Mouse (Mus musculus): ENCODE results near the gene Lrrc46. TPM values are rescaled to one million over a fixed set of nuclear protein-coding genes. Genes with fewer than 3 reads are reported as not detected.

Lrrc46 gene
- polyA plus RNA-seq, 1 experiment from 2014 or later: 7.3 TPM

DNA sequence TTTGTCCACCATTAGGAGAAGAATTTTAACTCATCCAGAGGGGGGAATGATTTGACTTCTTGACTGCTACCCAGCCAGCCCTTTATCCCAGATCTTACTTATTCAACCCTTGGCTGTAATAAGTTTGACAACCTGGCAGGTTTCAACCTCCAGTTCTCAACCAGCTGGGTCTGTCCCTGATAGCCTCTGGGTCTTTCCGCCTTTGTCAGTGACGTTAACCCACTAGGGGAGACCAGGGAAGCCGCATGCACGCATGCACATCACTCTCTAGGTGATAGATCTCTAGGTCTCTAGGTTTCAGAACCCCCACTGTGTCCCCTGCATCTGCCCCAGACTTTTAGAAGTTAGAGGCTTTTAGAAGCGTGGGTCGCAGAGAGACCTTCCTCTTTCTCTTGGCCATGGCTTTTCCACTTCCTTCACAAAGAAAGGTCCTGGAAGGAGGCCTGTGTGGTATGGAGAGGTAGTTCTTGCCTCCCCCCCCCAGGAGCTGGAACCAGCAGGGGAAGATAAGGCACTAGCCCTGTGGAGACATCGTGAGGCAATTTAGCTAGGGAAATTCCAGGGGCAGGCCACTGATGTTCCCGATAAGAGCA is 31.9 kb downstream of the Lrrc46 start:
- Histone ChIP-seq H3K9ac (ENCODE audit: low read depth, low read length) (no peak overlapping the region), H3K27me3 (replicated peaks; ENCODE audit: control insufficient read depth, insufficient read depth, low read length) (peaks cover 29% of the 10 kb centered on the region), H3K4me1 (ENCODE audit: control insufficient read depth, insufficient read depth, low read length) (no peaks in the 10 kb centered on the region), H3K27ac (replicated peaks; ENCODE audit: low read depth, low read length) (no peak overlapping the region), H3K4me3 (ENCODE audit: low read depth, low read length) (no peak overlapping the region), H3K9me3 (ENCODE audit: control insufficient read depth, low read length) (no peaks in the 10 kb centered on the region), H3K36me3 (ENCODE audit: control insufficient read depth, insufficient read depth, low read length) (no peaks in the 10 kb centered on the region), H3K4me2 (ENCODE audit: low read depth, low read length) (no peak overlapping the region)
- no peak for ATAC-seq (ENCODE audit: low read depth)
- no peak for DNase-seq (ENCODE audit: low spot score)
- WGBS: 47% methylated on average over 8 of the region's 8 CpGs

DNA sequence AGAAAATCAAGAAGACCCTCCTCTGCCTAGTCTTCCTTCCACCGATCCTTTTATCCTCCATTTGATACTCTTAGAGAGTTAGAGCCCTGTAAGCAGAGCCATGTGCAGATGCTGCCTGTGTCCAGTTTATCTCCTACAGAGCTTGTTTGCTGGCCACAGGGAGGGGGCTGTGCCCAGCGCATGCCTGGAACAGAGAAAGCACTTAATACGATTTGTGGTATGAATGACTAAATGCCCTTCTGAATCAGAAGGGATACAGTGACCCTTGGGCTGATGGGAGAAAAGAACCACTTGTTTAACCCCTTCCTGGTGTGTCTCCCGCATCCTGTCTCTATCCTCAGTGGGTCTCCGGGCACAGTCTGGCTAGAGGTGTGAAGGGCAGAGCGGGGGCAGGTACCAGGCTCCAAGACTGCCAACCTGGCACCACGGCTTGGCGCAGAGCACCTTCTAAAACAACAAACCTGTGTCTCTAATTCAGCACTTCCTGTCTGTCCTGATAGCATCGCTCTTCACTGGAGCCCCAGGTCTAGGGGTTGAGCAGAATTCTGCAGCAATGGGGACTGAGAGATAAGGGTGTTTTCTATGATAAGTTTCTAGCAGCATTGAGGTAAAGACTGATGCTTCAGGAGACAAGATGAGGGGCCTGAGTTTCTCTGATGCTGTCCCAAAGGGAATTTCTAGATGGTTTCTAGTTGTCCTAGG is 34.0 kb downstream of the Lrrc46 start:
- H3K4me2 ChIP-seq (ENCODE audit: low read depth, low read length): no peak overlapping the region
- 54% methylated on average over 9 of the region's 9 CpGs for WGBS
- ATAC-seq (ENCODE audit: low read depth): no peak
- no peak overlapping the region for H3K4me3 ChIP-seq (ENCODE audit: low read depth, low read length)
- no peak overlapping the region for H3K27ac ChIP-seq (replicated peaks; ENCODE audit: low read depth, low read length)
- H3K9me3 ChIP-seq (ENCODE audit: control insufficient read depth, low read length): no peaks in the 10 kb centered on the region
- H3K4me1 ChIP-seq (ENCODE audit: control insufficient read depth, insufficient read depth, low read length): no peaks in the 10 kb centered on the region
- no peaks in the 10 kb centered on the region for H3K36me3 ChIP-seq (ENCODE audit: control insufficient read depth, insufficient read depth, low read length)
- H3K27me3 ChIP-seq (replicated peaks; ENCODE audit: control insufficient read depth, insufficient read depth, low read length): peaks cover 19% of the 10 kb centered on the region
- no peak overlapping the region for H3K9ac ChIP-seq (ENCODE audit: low read depth, low read length)
- no peak for DNase-seq (ENCODE audit: low spot score)

DNA sequence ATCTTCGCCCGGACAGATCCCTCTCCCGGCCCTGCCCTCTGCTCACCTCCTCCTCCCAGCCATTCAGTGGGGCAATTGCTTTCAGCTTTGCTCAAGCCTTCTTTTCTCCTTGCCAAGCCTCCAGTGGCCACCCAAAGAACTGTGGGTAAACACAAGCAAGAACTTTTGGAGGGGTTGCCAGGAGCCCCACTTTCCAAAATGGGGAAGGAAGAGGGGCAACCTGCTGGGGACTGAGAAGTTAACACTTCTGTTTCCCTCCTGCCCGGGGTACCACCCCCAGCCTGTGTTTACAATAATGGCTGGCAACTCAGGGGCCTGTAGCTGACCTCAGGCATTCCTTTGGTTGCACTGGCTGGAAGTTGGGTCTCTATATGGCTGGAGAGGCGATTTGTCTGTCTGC is 38.0 kb downstream of the Lrrc46 start:
- ATAC-seq (ENCODE audit: low read depth) (no peak), DNase-seq (ENCODE audit: low spot score) (no peak)
- Histone ChIP-seq H3K4me1 (ENCODE audit: control insufficient read depth, insufficient read depth, low read length) (0 out of 2 replicates have a peak, but pooled peaks cover 4% of the 10 kb centered on the region), H3K4me3 (ENCODE audit: low read depth, low read length) (no peak overlapping the region), H3K9ac (ENCODE audit: low read depth, low read length) (no peak overlapping the region), H3K27me3 (replicated peaks; ENCODE audit: control insufficient read depth, insufficient read depth, low read length) (peaks cover 27% of the 10 kb centered on the region), H3K36me3 (ENCODE audit: control insufficient read depth, insufficient read depth, low read length) (no peaks in the 10 kb centered on the region), H3K9me3 (ENCODE audit: control insufficient read depth, low read length) (no peaks in the 10 kb centered on the region), H3K4me2 (ENCODE audit: low read depth, low read length) (no peak overlapping the region), H3K27ac (replicated peaks; ENCODE audit: low read depth, low read length) (no peak overlapping the region)
- WGBS: 19% methylated on average over 5 of the region's 5 CpGs

DNA sequence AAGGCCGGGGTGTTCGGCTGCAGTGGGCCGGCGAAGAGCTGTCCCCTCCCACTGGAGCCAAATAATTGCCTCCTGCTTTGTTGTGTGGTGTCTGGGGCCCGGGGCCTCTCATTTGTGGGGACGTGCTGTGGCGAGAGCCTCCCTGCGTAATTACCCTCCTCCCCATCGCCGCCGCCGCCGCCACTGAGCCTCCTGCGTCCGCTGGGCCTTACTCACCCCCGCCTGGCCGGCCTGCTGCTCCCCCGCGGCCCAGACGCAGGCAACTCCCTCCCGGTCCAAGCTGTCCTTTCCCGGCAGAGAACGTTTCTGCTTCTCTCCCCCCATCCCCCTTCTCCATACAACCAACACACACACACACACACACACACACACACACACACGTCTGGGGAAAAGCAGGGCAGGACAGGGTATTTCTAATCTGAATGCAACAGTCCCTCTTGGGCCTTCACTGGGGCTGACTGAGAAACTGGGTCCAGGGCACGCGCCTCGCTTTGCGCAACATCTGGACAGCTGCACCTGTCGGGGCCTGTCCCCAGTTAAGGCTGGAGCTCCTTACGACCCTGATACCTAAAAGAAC is 43.7 kb downstream of the Lrrc46 start:
- no peaks in the 10 kb centered on the region for H3K9me3 ChIP-seq (ENCODE audit: control insufficient read depth, low read length)
- peak; percentile 62 for ATAC-seq (ENCODE audit: low read depth)
- H3K9ac ChIP-seq (ENCODE audit: low read depth, low read length): peak overlapping the region; percentile 59
- DNase-seq (ENCODE audit: low spot score): peak; percentile 66
- WGBS: 8% methylated on average over 18 of the region's 30 CpGs
- no peaks in the 10 kb centered on the region for H3K36me3 ChIP-seq (ENCODE audit: control insufficient read depth, insufficient read depth, low read length)
- no peak overlapping the region for H3K27ac ChIP-seq (replicated peaks; ENCODE audit: low read depth, low read length)
- H3K4me3 ChIP-seq (ENCODE audit: low read depth, low read length): peak overlapping the region; percentile 32
- H3K27me3 ChIP-seq (replicated peaks; ENCODE audit: control insufficient read depth, insufficient read depth, low read length): peaks cover 37% of the 10 kb centered on the region
- H3K4me2 ChIP-seq (ENCODE audit: low read depth, low read length): peak overlapping the region; percentile 60
- H3K4me1 ChIP-seq (ENCODE audit: control insufficient read depth, insufficient read depth, low read length): 0 out of 2 replicates have a peak, but pooled peaks cover 4% of the 10 kb centered on the region

DNA sequence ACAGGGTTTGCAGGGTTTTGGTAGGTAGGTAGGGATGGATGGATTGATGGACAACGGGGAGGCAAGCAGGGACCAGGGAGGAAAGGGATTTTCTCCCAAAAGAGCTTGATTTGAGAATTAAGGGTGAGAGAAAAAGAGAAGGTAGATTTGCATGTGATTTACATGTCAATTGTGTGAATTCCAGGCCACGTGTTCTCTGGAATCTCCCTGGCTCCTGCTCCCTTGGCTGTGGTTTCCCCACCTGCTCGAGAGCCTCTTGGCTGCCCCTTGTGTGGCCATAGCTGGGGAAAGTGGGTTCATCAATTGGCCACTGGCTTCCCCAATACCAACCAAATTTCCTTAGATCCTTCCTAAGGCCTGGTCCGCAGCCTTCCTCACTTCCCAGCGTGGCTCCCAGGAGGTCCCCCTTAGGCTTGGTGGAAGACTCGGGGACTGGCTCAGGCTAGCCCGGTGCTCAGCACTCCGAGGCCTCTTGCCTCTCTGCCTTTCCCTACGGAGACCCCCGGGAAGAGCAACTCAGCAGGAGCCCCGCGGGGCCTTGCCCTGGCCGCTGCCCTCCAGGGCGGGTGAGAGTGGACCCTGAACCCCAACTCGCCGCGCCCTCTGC is 44.3 kb downstream of the Lrrc46 start:
- ATAC-seq (ENCODE audit: low read depth): peak; percentile 24; the same call in 1 of the 2 replicates
- WGBS: 14% methylated on average over 15 of the region's 17 CpGs
- DNase-seq (ENCODE audit: low spot score): no peak
- H3K36me3 ChIP-seq (ENCODE audit: control insufficient read depth, insufficient read depth, low read length): no peaks in the 10 kb centered on the region
- H3K4me3 ChIP-seq (ENCODE audit: low read depth, low read length): peak overlapping the region; percentile 32
- 0 out of 2 replicates have a peak, but pooled peaks cover 4% of the 10 kb centered on the region for H3K4me1 ChIP-seq (ENCODE audit: control insufficient read depth, insufficient read depth, low read length)
- peak overlapping the region; percentile 60 for H3K4me2 ChIP-seq (ENCODE audit: low read depth, low read length)
- peak overlapping the region; percentile 59 for H3K9ac ChIP-seq (ENCODE audit: low read depth, low read length)
- H3K9me3 ChIP-seq (ENCODE audit: control insufficient read depth, low read length): no peaks in the 10 kb centered on the region
- H3K27ac ChIP-seq (replicated peaks; ENCODE audit: low read depth, low read length): no peak overlapping the region
- peaks cover 37% of the 10 kb centered on the region for H3K27me3 ChIP-seq (replicated peaks; ENCODE audit: control insufficient read depth, insufficient read depth, low read length)

DNA sequence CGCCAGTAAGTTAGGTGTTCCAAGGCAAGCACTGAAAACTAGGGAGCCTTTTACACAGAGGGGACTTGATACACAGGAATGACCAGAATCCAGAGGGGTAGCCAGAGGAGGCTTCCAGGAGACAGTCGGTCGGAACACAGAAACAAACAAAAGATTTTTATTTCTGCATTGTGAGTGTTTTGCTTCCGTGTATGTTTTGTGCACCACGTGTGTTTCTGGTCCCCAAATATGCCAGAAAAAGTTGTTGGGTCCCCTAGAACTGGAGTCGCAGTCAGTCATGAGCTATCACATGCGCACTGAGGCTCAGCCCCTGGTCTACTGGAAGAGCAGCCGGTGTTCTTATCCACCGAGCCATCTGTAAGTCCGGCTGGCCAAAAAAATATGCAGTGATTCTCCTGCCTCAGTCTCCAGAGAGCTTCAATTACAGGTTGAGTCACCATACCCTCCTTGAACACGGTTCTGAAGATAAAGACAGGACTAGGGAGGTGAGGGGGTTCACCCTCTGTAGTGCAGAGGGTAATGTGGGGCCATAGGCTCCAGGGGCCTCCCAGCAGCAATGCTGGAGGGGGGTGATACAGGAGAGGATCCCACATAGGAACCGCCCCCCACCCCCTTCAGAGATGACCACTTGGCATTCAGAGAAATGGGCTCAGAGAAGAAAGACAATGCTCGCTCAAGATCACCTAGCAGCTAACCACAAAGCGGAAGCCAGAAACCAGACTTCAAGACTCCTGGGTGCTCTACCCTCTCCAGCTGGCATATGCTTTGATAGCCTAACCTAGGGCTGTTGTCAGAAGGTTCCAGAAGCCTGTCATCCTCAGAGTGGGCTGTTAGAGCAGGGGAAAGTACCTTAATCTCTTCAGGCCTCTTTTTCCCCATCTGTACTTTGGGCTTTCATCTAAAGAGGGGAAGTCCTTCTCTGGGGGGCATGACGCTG is 45.1 kb downstream of the Lrrc46 start:
- DNase-seq (ENCODE audit: low spot score) (no peak), ATAC-seq (ENCODE audit: low read depth) (no peak)
- Histone ChIP-seq H3K4me1 (ENCODE audit: control insufficient read depth, insufficient read depth, low read length) (0 out of 2 replicates have a peak, but pooled peaks cover 4% of the 10 kb centered on the region), H3K27ac (replicated peaks; ENCODE audit: low read depth, low read length) (no peak overlapping the region), H3K36me3 (ENCODE audit: control insufficient read depth, insufficient read depth, low read length) (no peaks in the 10 kb centered on the region), H3K27me3 (replicated peaks; ENCODE audit: control insufficient read depth, insufficient read depth, low read length) (peaks cover 33% of the 10 kb centered on the region), H3K4me3 (ENCODE audit: low read depth, low read length) (no peak overlapping the region), H3K9me3 (ENCODE audit: control insufficient read depth, low read length) (no peaks in the 10 kb centered on the region), H3K9ac (ENCODE audit: low read depth, low read length) (no peak overlapping the region), H3K4me2 (ENCODE audit: low read depth, low read length) (no peak overlapping the region)
- 75% methylated on average over 15 of the region's 15 CpGs for WGBS

DNA sequence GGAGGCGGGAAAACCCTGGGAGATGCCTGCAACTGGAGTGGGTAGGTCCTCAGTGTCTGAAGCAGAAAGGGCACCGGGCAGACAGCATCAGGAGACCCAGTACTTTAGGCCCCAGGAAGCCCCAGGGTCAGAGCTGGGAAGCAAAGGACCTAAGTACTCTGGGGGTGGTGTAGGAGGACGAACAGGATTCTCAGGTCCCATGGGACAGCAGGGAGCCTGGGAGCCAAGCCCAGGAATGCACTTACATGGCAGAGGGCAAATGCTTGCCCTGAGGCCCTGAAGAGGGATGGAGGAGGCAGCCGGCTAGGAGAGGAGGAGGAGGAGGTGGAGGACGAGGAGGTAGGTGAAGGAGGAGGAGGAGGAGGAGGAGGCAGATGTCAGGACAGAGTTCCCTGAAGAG is 46.2 kb downstream of the Lrrc46 start:
- H3K4me3 ChIP-seq (ENCODE audit: low read depth, low read length): no peak overlapping the region
- no peaks in the 10 kb centered on the region for H3K36me3 ChIP-seq (ENCODE audit: control insufficient read depth, insufficient read depth, low read length)
- no peak overlapping the region for H3K27ac ChIP-seq (replicated peaks; ENCODE audit: low read depth, low read length)
- ATAC-seq (ENCODE audit: low read depth): no peak
- H3K4me2 ChIP-seq (ENCODE audit: low read depth, low read length): no peak overlapping the region
- H3K27me3 ChIP-seq (replicated peaks; ENCODE audit: control insufficient read depth, insufficient read depth, low read length): peaks cover 33% of the 10 kb centered on the region
- no peaks in the 10 kb centered on the region for H3K4me1 ChIP-seq (ENCODE audit: control insufficient read depth, insufficient read depth, low read length)
- no peak for DNase-seq (ENCODE audit: low spot score)
- H3K9me3 ChIP-seq (ENCODE audit: control insufficient read depth, low read length): no peaks in the 10 kb centered on the region
- WGBS: 20% methylated on average over 5 of the region's 5 CpGs
- no peak overlapping the region for H3K9ac ChIP-seq (ENCODE audit: low read depth, low read length)
